Mouse (Mus musculus) spleen, adult 2 months (tissue): ENCODE measurements around the gene Casq2.

Source experiments
- CTCF ChIP-seq: fragments of 200-500 bp; IDR thresholded peaks from 2 replicates; pipeline ENCODE4 v1.5.1; 2011; ENCODE audit warnings: mild to moderate bottlenecking, inconsistent platforms; ENCODE audit not compliant: insufficient read depth, insufficient read length, insufficient replicate concordance; ENCODE audit errors: extremely low read depth
- POLR2A ChIP-seq: fragments of 200-500 bp; IDR thresholded peaks from 2 replicates; pipeline ENCODE4 v1.6.1; 2011; ENCODE audit warnings: low read depth, low read length, inconsistent platforms

- TF ChIP-seq POLR2A, result no peak
- no peak for TF ChIP-seq CTCF
These were observed 2.5 kb upstream of the Casq2 start for GRCm38 (mm10) chr3:102083589-102084230.
